Mouse (Mus musculus): ENCODE results near the gene Fgfr2. TPM values are rescaled to one million over a fixed set of nuclear protein-coding genes. Genes with fewer than 3 reads are reported as not detected.

Gene Fgfr2
- polyA plus RNA-seq, 1 experiment from 2014 or later: 11.2 TPM

DNA sequence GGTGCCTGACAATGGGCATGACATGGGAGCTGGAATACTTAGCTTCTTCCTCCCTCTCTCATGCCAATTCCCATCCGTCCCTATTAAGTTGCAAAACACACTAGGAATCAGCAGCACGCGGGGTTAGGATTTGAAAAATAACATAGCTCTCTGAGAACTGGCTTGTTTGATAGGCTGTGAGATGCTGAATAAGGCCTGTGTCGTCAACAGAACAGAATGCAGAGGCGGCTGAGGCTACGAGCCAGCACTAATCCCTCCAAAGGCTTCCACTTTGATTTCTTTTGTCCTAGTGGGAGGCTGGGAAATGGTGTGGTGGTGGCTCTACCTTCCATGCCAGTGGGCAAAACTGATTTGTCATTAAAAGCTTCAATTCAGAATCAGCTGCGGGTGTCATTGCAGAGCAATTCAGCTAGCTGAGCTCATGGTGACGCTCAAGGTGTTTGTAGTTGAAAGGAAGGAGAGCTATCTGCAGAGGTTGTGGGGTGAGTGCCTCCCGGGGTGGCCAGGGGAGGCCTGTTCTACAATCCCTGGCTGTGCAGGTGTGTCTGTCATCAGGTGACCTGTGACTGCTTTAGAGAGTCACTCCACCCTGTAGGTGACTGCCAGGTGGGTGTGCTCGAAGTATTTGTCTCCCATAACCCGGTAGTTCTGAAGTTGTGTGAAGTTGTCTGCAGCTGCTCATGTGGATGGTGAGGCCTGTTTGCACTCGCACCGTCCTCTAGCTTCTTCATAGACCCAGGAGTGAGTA lies 2532.9 kb downstream of the Fgfr2 start:
- DNase-seq: no peak
- WGBS (ENCODE audit: insufficient replicate concordance): 68% methylated on average over 13 of the region's 13 CpGs
- H3K27ac ChIP-seq (ENCODE audit: low read depth): 0 out of 2 replicates have a peak overlapping the region, but pooled peaks have one; percentile 25
- peaks cover 4% of the 10 kb centered on the region for H3K4me1 ChIP-seq (ENCODE audit: insufficient read depth)
- H3K4me3 ChIP-seq (ENCODE audit: low read depth, low read length): no peak overlapping the region
- no peaks in the 10 kb centered on the region for H3K36me3 ChIP-seq (replicated peaks; ENCODE audit: insufficient read depth, low read length)
- no peak for TF ChIP-seq EP300 (IDR thresholded peaks at IDR 0.05; ENCODE audit: low read depth)
- TF ChIP-seq CTCF (IDR thresholded peaks at IDR 0.05; ENCODE audit: low read depth): no peak
- no peaks in the 10 kb centered on the region for H3K27me3 ChIP-seq (ENCODE audit: insufficient read depth, low read length)
- no peak overlapping the region for H3K9ac ChIP-seq (replicated peaks)
- H3K4me2 ChIP-seq (ENCODE audit: low read depth, low read length): no peak overlapping the region
- ATAC-seq: no peak
- no peaks in the 10 kb centered on the region for H3K9me3 ChIP-seq (ENCODE audit: low read length)

DNA sequence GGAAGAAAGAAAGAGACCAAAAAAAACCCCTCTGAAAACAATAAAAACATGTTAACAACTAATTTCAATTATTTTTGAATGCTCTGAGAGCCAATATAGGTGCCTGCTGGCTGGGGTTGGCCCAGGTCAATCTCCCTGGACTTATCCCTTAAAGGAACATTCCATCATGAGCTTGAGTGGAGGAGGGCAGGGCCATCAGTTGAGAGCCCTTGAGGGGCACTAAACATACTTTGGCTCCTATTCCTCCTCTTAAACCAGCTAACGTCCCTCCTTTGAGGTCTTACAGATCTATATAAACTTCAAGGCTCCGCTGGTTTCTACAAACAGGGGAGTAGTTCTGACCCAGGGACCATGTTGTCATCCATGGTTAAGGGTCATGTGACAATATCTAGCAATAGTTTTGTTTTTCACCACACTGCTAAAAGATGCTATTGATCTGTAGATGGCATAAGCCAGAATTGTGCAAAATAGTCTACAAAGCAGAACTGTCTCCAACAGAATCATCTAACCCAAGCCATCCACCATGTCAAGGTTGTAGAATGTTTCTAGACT lies 2536.6 kb downstream of the Fgfr2 start:
- 81% methylated on average over 2 of the region's 2 CpGs for WGBS (ENCODE audit: insufficient replicate concordance)
- H3K27me3 ChIP-seq (ENCODE audit: insufficient read depth, low read length): no peaks in the 10 kb centered on the region
- H3K36me3 ChIP-seq (replicated peaks; ENCODE audit: insufficient read depth, low read length): no peaks in the 10 kb centered on the region
- H3K9me3 ChIP-seq (ENCODE audit: low read length): no peaks in the 10 kb centered on the region
- no peak overlapping the region for H3K4me2 ChIP-seq (ENCODE audit: low read depth, low read length)
- ATAC-seq (peak; percentile 63; the same call in 1 of the 2 replicates), DNase-seq (no peak)
- H3K4me1 ChIP-seq (ENCODE audit: insufficient read depth): peaks cover 4% of the 10 kb centered on the region
- no peak overlapping the region for H3K9ac ChIP-seq (replicated peaks)
- TF ChIP-seq EP300 (IDR thresholded peaks at IDR 0.05; ENCODE audit: low read depth): no peak
- no peak for TF ChIP-seq CTCF (IDR thresholded peaks at IDR 0.05; ENCODE audit: low read depth)
- H3K4me3 ChIP-seq (ENCODE audit: low read depth, low read length): no peak overlapping the region
- no peak overlapping the region for H3K27ac ChIP-seq (ENCODE audit: low read depth)

DNA sequence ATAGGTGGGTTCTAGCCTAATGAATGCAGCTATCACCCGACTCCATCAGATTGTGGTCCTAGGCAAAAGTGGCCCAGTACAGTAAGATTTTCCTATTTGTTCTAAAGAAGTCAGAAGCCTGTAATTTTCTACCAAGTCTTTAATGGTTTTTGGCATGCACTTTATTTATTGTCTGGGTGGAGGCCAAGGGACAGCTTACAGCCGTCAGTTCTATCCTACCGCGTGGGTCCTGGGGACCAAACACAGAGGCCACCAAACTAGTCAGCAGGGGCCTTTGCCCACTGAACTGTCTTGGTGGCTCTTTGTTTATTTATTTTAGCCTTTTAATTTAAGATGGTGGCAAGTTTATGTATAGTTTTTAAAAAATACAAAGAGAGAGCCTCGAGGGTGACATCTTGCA lies 2544.5 kb downstream of the Fgfr2 start:
- Histone ChIP-seq H3K4me2 (ENCODE audit: low read depth, low read length) (no peak overlapping the region), H3K36me3 (replicated peaks; ENCODE audit: insufficient read depth, low read length) (no peaks in the 10 kb centered on the region), H3K4me3 (ENCODE audit: low read depth, low read length) (no peak overlapping the region), H3K27ac (ENCODE audit: low read depth) (no peak overlapping the region), H3K27me3 (ENCODE audit: insufficient read depth, low read length) (no peaks in the 10 kb centered on the region), H3K4me1 (ENCODE audit: insufficient read depth) (peaks cover 8% of the 10 kb centered on the region), H3K9ac (replicated peaks) (no peak overlapping the region), H3K9me3 (ENCODE audit: low read length) (no peaks in the 10 kb centered on the region)
- WGBS (ENCODE audit: insufficient replicate concordance): 80% methylated on average over 5 of the region's 5 CpGs
- ATAC-seq: no peak
- no peak for DNase-seq
- TF ChIP-seq CTCF (IDR thresholded peaks at IDR 0.05; ENCODE audit: low read depth): no peak
- no peak for TF ChIP-seq EP300 (IDR thresholded peaks at IDR 0.05; ENCODE audit: low read depth)

DNA sequence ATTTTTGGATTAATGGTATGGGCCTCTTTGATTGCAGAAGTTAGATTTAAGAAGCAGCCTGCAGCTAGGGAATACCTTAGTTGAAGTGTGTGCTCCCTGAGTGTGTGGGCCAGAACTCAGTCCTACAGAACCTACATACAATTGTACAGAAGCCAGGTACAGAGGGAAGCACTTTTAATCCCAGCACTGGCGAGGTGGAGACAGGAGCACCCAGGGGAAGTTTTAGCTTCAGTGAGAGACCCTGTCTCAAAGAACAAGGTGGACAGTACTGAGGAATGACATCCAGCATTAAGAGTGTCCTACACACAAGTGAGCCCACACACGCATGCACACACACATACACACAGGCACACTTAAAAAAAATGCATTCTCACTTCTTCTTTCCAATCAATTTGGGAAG lies 2545.1 kb downstream of the Fgfr2 start:
- 82% methylated on average over 2 of the region's 2 CpGs for WGBS (ENCODE audit: insufficient replicate concordance)
- H3K4me2 ChIP-seq (ENCODE audit: low read depth, low read length): 0 out of 2 replicates have a peak overlapping the region, but pooled peaks have one; percentile 67
- ATAC-seq: no peak

DNA sequence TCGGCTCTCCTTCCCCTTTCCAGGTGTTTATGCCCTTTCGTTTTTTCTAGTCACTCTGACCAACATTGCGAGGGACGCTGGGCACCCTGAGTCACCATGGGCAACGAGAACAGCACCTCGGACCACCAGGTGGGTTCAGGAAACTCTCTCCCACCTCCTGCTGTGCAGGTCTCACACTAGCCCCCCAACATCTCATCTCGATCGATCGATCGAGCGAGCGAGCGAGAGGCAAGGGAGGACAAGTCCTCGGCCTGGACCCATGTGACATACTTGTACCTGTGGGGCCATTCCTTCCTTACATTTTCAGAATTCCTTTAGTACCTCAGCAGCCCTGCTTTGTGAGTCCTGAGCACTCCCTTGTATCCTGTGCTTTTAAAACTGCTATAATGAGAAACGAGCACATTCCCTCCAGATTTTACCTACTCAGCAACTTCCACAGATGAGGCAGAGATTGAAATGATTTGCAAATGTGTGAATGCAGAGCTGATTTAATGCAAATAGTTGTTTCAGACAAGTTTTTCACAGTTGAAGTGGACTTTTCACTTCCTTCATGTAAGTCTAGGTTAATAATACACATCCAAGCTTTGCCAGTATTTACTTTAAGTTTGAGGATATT lies 2545.7 kb downstream of the Fgfr2 start, which contains the start of gene Tacc2:
Tacc2 (plus strand) TSS at position 51 of the 616 bp plus-strand sequence.
- Histone ChIP-seq H3K4me1 (ENCODE audit: insufficient read depth) (peaks cover 8% of the 10 kb centered on the region), H3K27me3 (ENCODE audit: insufficient read depth, low read length) (no peaks in the 10 kb centered on the region), H3K4me2 (ENCODE audit: low read depth, low read length) (peak within 1 kb of the TSS; percentile 67), H3K36me3 (replicated peaks; ENCODE audit: insufficient read depth, low read length) (no peaks in the 10 kb centered on the region), H3K4me3 (ENCODE audit: low read depth, low read length) (peak within 1 kb of the TSS; percentile 28), H3K27ac (ENCODE audit: low read depth) (no peak within 1 kb of the TSS), H3K9ac (replicated peaks) (peak within 1 kb of the TSS; percentile 6; the same call in 1 of the 2 replicates), H3K9me3 (ENCODE audit: low read length) (no peaks in the 10 kb centered on the region)
- DNase-seq (no peak), ATAC-seq (no peak)
- TF ChIP-seq CTCF (IDR thresholded peaks at IDR 0.05; ENCODE audit: low read depth): no peak
- no peak for TF ChIP-seq EP300 (IDR thresholded peaks at IDR 0.05; ENCODE audit: low read depth)
- WGBS (ENCODE audit: insufficient replicate concordance): 31% methylated on average over 15 of the region's 15 CpGs

More for the DNA sequence above, 2545.1 kb downstream of the Fgfr2 start:
- H3K9me3 ChIP-seq (ENCODE audit: low read length): no peaks in the 10 kb centered on the region
- no peak overlapping the region for H3K27ac ChIP-seq (ENCODE audit: low read depth)
- no peaks in the 10 kb centered on the region for H3K27me3 ChIP-seq (ENCODE audit: insufficient read depth, low read length)
- no peak overlapping the region for H3K9ac ChIP-seq (replicated peaks)
- H3K4me3 ChIP-seq (ENCODE audit: low read depth, low read length): no peak overlapping the region
- TF ChIP-seq CTCF (IDR thresholded peaks at IDR 0.05; ENCODE audit: low read depth) (no peak), EP300 (IDR thresholded peaks at IDR 0.05; ENCODE audit: low read depth) (no peak)
- no peak for DNase-seq
- H3K36me3 ChIP-seq (replicated peaks; ENCODE audit: insufficient read depth, low read length): no peaks in the 10 kb centered on the region
- peaks cover 8% of the 10 kb centered on the region for H3K4me1 ChIP-seq (ENCODE audit: insufficient read depth)

DNA sequence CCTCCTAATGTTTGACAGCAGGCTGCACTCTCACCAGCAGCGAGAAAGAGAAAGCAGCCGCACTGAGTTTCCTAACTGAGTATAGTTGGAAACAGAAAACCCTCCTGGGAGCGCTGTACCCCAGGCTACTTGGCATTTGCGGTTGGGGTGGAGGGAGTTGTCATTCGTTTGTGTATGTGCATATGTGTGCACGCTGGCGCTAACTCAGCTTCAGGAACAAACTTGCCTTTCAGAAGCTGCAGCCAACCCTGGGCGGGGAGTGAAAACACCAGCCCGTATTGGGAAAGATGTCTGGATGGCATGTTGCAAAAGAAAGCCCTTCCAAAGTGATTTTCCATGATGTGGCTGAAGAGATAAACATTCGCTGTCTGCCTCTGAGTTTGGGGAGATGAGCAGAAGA lies 2546.2 kb downstream of the Fgfr2 start:
- Histone ChIP-seq H3K9ac (replicated peaks) (peak overlapping the region; percentile 6; the same call in 1 of the 2 replicates), H3K9me3 (ENCODE audit: low read length) (no peaks in the 10 kb centered on the region), H3K4me1 (ENCODE audit: insufficient read depth) (peaks cover 8% of the 10 kb centered on the region), H3K36me3 (replicated peaks; ENCODE audit: insufficient read depth, low read length) (no peaks in the 10 kb centered on the region), H3K4me2 (ENCODE audit: low read depth, low read length) (peak overlapping the region; percentile 67), H3K27me3 (ENCODE audit: insufficient read depth, low read length) (no peaks in the 10 kb centered on the region), H3K4me3 (ENCODE audit: low read depth, low read length) (peak overlapping the region; percentile 28), H3K27ac (ENCODE audit: low read depth) (no peak overlapping the region)
- DNase-seq: peak; percentile 33
- peak; percentile 55; the same call in 1 of the 2 replicates for ATAC-seq
- 12% methylated on average over 10 of the region's 10 CpGs for WGBS (ENCODE audit: insufficient replicate concordance)
- no peak for TF ChIP-seq CTCF (IDR thresholded peaks at IDR 0.05; ENCODE audit: low read depth)
- TF ChIP-seq EP300 (IDR thresholded peaks at IDR 0.05; ENCODE audit: low read depth): no peak

Data from liver, postnatal 0 days (tissue).